ENCODE assay signal across 19 mouse cellular contexts in genomic region chr2:124628701-124629100, GRCm38 (mm10).
"Had no signal": no experiment of that assay in that cellular context is flagged by ENCODE, and none has a peak within 500 bp of the region (broad histone marks: within the 10 kb centered on the region; RNA-seq: fewer than 3 reads in every experiment).

No protein-coding gene starts in this region.

- H3K4me3 ChIP-seq: layer of hippocampus, adult 2 months; liver, embryonic 13.5 days; midbrain, embryonic 12.5 days; midbrain, embryonic 15.5 days; neural tube, embryonic 12.5 days; neural tube, embryonic 15.5 days; stomach, embryonic 15.5 days had no signal

- H3K9me3 ChIP-seq: liver, embryonic 13.5 days; midbrain, embryonic 12.5 days; midbrain, embryonic 15.5 days; neural tube, embryonic 12.5 days; neural tube, embryonic 15.5 days; stomach, embryonic 15.5 days had no signal

- H3K36me3 ChIP-seq: liver, embryonic 13.5 days; midbrain, embryonic 12.5 days; midbrain, embryonic 15.5 days; neural tube, embryonic 12.5 days; neural tube, embryonic 15.5 days; stomach, embryonic 15.5 days had no signal

- H3K4me2 ChIP-seq: liver, embryonic 13.5 days; midbrain, embryonic 12.5 days; midbrain, embryonic 15.5 days; neural tube, embryonic 12.5 days; neural tube, embryonic 15.5 days; stomach, embryonic 15.5 days had no signal

- ATAC-seq: intestine, postnatal 0 days; midbrain, embryonic 15.5 days had no signal

- H3K27ac ChIP-seq: kidney, postnatal 0 days; layer of hippocampus, adult 2 months; liver, embryonic 13.5 days; macrophage; midbrain, embryonic 12.5 days; midbrain, embryonic 15.5 days; neural tube, embryonic 12.5 days; neural tube, embryonic 15.5 days; stomach, embryonic 15.5 days had no signal

- H3K9ac ChIP-seq: liver, embryonic 13.5 days; midbrain, embryonic 12.5 days; midbrain, embryonic 15.5 days; neural tube, embryonic 12.5 days; neural tube, embryonic 15.5 days; stomach, embryonic 15.5 days had no signal

- H3K4me1 ChIP-seq: liver, embryonic 13.5 days; midbrain, embryonic 12.5 days; neural tube, embryonic 12.5 days; stomach, embryonic 15.5 days had no signal

- DNase-seq: kidney, adult 2 months; kidney, postnatal 25 days; layer of hippocampus, postnatal 36 days; left cerebral cortex, postnatal 4 days; liver, embryonic 13.5 days; lung, adult 2 months; retina, postnatal 1 day; right cerebral cortex, postnatal 25 days; spleen, adult 18-20 months; thymus, postnatal 25 days had no signal

- H3K27me3 ChIP-seq: liver, embryonic 13.5 days; midbrain, embryonic 12.5 days; midbrain, embryonic 15.5 days; neural tube, embryonic 12.5 days; neural tube, embryonic 15.5 days; stomach, embryonic 15.5 days had no signal
